Mouse (Mus musculus): Measurements from ENCODE around the gene Pde8b.

Gene Pde8b

DNA sequence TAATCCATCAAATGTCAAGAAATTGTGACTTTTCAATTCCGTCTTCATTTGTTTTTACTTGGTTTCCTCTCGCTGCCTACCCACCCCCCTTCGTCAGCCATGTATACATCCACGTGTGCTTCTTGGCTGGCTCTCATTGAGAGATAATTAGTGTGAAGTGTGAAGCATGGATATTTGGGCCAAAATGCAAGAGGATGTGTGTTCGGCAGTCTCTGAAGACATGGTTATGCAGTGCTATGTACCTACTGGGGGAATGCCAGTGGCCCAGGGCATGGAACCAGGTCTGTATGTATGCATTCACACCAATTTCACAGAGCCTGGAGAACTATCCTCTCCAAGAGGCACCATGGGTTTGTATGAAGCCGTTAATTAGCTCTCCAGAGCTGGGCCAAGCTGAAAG is 219.3 kb downstream of the Pde8b start:
- no peak for DNase-seq (ENCODE audit: low read depth, low spot score)

DNA sequence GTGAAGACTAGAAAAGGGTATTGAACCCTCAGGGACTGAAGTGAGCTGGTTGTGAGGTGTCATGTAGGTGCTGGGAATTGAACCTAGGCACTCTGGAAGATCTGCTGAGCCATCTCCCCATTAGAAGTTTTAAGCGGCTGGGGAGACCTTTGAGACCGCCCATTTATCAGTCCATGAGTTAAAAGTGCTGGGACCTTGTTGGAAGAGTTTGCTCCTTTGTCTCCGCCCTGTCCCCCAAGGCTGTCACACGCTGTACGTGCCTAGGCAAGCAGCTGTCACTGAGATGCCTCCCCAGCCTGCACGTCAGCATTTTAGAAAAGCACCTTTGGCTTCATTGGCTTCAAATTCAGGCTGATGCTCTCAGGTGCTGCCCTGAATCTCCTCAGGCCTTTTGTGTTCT is 229.9 kb downstream of the Pde8b start:
- no peak for DNase-seq (ENCODE audit: low read depth, low spot score)

DNA sequence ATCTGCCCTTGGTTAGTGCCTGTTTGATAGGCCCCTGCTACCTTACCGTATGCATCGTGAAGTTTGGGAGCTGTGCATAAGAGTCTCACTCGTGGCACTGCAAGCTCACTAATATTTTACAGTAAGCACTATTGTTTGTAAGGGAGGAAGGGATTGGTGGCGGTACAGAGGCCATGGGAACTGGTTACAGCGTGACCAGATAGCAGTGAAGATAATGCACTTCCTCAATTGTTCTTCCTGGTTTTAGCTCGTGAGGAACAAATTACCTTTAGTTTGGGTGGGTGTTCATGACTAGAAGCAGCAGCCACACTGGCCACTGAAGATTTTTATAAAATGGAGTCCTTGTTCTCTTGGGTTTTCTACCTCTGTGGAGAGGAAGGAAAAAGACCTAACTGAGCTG is 230.8 kb downstream of the Pde8b start:
- DNase-seq (ENCODE audit: low read depth, low spot score), result no peak

DNA sequence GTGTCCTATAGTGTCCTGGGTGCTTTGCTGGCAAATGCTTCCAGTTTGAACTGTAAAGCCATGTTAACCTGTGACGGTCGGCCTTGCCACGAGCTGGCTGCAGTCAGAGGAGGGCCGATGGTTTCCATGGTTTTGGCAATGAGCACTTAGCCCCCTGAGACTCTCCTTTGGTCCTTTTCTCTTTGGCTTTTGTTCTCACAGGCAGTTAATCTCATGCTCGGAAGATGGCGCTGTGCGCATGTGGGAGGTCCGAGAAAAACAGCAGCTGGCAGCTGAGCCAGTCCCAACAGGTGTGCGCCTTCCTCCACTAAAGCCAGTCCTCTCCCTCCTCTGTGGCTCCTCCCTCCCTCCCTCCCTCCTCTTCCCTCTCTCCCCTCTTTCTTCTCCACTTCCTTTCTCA is 232.2 kb downstream of the Pde8b start:
- peak; percentile 75 for DNase-seq (ENCODE audit: low read depth, low spot score)

DNA sequence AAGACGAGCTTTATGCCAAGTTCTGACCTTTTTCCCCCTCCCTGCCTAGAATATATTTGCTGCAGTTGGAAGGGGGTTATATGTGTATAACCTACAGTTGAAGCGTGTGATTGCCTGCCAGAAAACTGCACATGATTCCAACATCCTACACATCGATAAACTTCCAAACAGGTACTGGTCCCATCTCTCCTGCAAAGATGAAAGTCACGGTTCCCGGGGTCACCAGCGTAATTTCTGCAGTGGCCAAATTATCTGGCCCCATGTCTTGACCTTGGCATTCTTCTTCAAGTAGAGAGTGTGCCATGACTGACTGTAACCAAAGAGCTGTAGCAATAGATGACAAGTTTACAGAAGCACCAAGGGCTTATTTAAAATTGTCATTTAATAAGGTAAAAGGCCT is 232.9 kb downstream of the Pde8b start:
- DNase-seq (ENCODE audit: low read depth, low spot score), result no peak

DNA sequence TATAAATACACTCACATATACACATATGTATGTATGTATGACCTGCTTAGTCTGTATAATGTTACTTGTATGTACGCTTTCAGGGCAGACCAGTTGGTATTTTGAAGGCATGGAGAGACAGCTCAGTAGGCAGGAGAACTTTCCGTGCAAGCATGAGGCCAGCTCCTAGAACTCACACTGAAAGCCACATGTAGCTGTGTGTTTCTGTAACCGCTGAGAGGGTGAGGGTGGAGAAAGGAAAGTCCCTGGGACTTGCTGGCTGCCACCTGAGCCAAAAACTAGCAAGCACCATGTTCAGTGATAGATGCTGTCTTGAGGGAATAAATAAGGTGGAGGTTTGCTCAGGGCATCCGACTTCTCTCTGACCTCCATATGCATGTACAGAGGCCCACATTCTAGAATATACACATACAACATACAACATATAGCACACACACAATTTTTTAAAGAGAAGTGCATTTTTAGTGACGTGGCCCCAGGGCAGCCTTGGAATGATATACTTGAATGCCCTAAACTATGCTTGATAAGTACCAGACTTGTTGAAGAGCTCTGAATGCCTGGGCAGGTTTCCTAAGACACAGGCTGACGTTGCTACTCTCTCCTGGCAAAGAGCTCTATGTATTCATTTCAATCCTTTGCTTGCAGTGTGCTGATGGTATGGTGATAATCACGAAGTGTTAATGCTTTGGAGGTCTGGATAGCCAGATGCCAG is 238.4 kb downstream of the Pde8b start:
- DNase-seq (ENCODE audit: low read depth, low spot score), result no peak

DNA sequence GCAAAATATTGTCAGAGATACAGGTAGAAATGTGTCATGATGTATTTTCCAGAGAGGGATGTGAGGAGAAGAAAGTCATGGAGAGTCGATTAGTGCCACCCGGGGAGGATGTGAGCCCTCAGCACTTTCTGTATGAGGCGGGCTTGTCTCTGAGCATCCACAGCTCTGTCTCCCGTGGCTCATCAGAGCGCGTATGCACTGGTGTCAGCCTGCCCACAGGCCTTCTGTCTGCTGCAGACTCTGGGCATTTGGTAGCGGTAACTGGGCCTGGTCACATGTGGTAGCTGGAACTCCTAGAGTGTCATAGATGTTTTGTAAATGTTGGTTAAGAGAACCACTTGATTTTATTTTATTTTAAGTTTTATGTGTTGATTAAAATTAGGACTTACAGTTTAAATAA is 240.9 kb downstream of the Pde8b start:
- no peak for DNase-seq (ENCODE audit: low read depth, low spot score)

DNA sequence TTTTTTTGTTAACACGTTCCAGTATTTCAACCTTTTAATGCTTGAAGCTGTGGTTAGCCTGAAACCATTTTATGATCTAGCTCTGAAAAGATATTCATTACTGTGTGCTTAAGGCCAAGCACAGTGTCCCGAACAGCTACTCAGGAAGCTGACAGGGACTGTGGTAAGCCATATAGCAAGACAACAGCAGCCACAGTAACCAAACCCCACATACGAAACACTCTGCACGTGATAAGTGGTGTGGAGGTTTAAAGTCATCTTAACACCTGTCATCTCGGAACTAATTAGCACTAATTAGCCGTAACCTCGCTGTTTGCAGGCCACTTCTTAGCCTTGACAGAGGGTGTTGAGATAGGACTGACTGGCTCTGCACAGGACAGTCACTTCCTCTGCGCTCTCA is 242.9 kb downstream of the Pde8b start:
- no peak for DNase-seq (ENCODE audit: low read depth, low spot score)

DNA sequence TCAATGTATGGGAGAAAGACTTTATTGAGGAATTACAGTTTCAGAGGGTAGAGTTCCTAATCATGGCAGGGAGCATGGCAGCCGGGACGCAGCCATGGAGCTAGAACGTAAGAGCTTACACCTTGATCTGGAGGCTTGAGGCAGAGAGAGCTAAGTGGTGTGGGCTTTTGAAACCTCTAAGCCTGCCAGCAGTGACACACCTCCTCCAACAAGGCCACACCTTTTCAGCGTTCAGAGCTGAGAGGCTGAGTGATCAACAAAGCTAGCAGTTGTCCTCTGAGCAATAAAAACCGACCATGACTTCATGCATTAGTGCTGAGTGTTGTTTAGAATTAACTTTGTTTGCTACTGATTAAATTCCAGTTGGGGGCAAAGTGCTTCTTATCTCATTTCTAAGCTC is 259.6 kb downstream of the Pde8b start:
- no peak for DNase-seq (ENCODE audit: low read depth, low spot score)

DNA sequence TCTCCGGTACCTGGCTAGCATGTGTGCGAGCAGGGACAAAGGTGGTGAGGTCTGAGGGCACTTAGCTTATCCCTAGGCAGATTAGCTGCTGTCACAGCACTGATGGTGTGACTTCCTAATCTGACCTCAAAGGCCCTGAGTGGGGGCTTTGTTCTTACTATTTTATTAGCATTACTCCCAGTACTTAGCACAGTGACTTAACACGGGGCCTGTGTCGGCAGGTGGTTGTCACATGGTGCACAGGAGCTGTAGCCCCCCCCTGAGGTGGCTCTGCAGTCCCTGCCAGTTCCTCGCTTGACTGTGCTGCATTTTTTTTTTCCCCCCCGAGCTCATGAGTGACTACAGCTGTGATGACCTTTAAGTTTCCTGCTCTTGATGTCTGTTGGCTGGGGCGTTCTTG is 271.1 kb downstream of the Pde8b start:
- DNase-seq (ENCODE audit: low read depth, low spot score), result no peak

DNA sequence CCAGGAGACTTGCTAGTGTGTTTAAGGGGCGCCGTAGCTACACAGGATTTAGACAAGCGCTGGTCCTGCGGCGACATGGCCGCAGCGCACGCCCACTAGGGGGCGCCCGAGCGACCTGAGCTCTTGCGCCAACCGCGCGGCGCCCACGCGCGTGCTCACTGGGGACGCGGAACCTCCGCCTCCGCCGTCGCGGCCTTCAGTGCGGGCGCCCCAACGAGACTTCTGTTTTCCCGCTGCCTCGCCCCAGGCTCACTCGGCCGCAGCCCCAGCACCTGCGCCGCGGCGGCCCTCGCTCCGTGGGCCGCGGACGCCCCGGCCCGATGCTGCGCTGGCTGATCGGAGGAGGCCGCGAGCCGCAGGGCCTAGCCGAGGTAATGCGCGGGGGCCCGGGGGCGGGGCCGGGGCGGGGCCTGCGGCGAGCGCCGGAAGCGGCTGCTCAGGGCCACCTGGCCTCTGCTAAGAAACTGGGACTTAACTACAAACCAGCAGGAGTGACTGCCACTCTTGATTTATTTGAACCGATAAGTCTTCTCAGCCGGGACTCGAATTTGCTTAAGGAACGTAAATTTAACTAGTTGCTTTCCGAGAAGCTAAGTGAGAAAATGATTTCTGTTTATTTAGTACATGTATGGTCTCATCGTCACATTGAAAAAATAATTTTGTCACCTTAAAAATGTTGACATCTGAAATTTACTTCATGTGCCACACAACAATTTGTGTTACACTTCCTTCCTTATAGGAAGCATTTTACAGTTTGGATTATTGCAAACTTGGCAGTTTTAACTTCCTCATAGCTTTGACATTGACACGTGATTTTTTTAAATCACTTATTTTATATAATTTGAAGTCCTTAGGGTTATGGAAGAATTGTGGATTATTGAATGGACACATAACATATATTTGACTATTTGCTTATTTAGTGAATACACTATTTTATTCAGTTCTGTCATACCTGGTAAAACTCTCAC is 273.6 kb downstream of the Pde8b start, which contains the start of gene Wdr41:
TSS of gene Wdr41 (plus strand) at position 126 of the 968 bp plus-strand sequence.
- DNase-seq (ENCODE audit: low read depth, low spot score), result peak; percentile 91

DNA sequence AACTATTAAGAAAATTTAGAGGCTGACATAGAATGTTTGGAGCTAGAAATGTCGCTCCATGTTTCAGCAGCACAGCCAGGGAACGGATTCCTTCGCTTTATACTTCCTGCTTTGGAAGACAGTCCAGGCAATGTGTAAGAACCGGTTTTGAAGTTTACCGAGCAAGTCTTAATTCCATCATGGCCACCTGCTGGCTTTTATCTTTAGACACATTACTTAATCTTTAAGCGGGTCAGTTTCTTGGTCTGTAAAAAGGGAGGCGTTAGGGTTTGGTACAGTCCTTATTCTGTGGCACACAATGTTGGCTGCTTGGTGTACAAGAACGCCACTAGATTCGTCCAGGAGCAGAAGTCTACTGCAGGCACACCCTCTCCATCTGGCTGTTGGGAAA is 274.3 kb downstream of the Pde8b start:
- DNase-seq (ENCODE audit: low read depth, low spot score), result no peak

Data from retina, postnatal 7 days (tissue).